Mouse (Mus musculus) testis, adult 10 weeks (tissue): ENCODE data around the gene Cyp2d22. TPM values are rescaled to one million over a fixed set of nuclear protein-coding genes. Genes with fewer than 3 reads are reported as not detected.

Source experiments
- polyA plus RNA-seq: library from polyadenylated mRNA; stranded (reverse); fragments of 350-450 nt; fragmentation: Illumina TruSeq; extraction: RNeasy Lipid Tissue Mini Kit (QIAGEN cat#74804); gene quantifications from one replicate; pipeline ENCODE4 v1.2.3, GENCODE M21; 2014; ENCODE audit warnings: low read depth, low replicate concordance

The Cyp2d22 gene
- 2.9 TPM for polyA plus RNA-seq

GRCm38 (mm10) chr15:82379871-82380713 is at the start of gene Cyp2d22:
Gene Cyp2d22 (minus strand): TSS chr15:82380260.

GRCm38 (mm10) chr15:82406981-82407380 is 26.9 kb upstream of the Cyp2d22 start, which contains the start of gene Cyp2d10:
Gene Cyp2d10 (minus strand): TSS chr15:82407195.

GRCm38 (mm10) chr15:82393922-82394321 is 13.9 kb upstream of the Cyp2d22 start, which contains the start of gene Cyp2d11:
Gene Cyp2d11 (minus strand): TSS chr15:82394022.

GRCm38 (mm10) chr15:82354126-82354945 is 25.7 kb downstream of the Cyp2d22 start, which contains the start of gene Ndufa6:
Gene Ndufa6 (minus strand): TSS chr15:82354322.

DNA sequence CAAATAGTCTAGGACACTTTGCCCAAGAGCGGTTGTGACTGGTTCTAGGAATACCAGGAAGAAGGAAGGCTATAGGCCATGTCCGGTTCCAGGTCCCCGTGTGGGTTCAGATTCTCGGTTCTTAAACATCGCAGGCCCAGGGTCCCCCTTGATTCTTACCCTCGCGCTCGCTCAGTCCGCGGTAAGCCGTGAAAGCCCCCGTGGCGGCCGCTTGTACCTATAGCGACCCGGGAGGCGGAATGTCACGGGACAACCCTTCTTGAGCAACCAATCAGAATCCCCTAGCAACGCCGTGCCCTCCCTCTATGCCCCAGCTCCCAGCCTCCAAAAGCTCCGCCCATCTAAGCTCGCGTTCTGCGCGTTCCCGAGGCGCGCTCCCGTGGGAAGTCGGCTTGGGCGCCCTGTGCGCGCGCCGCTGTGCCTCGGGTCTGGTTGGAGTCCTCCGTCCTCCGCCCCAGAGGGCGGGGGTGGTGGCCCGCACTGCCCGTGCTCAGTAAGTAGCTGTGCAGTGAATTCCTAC is 41.4 kb downstream of the Cyp2d22 start, which contains the start of the genes Naga, Pheta2 and Smdt1:
Gene Naga, minus strand, starts transcription at position 333 of the 520 bp plus-strand sequence.
Gene Pheta2, plus strand, starts transcription at position 350 of the 520 bp plus-strand sequence.
Gene Smdt1, plus strand, starts transcription at position 367 of the 520 bp plus-strand sequence.

Other genes starting within 250 kb of the Cyp2d22 start
- 6.5 TPM for gene Srebf2, start 233.1 kb downstream of the Cyp2d22 start, polyA plus RNA-seq
- not detected for gene Shisa8, start 167.4 kb downstream of the Cyp2d22 start, polyA plus RNA-seq
- gene Tnfrsf13c, start 155.9 kb downstream of the Cyp2d22 start, polyA plus RNA-seq: 2.2 TPM
- 1.5 TPM for gene Cenpm, start 135.5 kb downstream of the Cyp2d22 start, polyA plus RNA-seq
- gene 1500009C09Rik, start 127.9 kb downstream of the Cyp2d22 start, polyA plus RNA-seq: 0.71 TPM
- gene Sept3, start 105.4 kb downstream of the Cyp2d22 start, polyA plus RNA-seq: 13.0 TPM
- 51.6 TPM for gene Wbp2nl, start 81.3 kb downstream of the Cyp2d22 start, polyA plus RNA-seq
- 7.1 TPM for gene Naga, start 41.3 kb downstream of the Cyp2d22 start, polyA plus RNA-seq
- 2.2 TPM for gene Pheta2, start 41.3 kb downstream of the Cyp2d22 start, polyA plus RNA-seq
- 20.1 TPM for gene Smdt1, start 41.3 kb downstream of the Cyp2d22 start, polyA plus RNA-seq
- 172 TPM for gene Ndufa6, start 25.9 kb downstream of the Cyp2d22 start, polyA plus RNA-seq
- gene Cyp2d11, start 13.8 kb upstream of the Cyp2d22 start, polyA plus RNA-seq: not detected
- gene Cyp2d10, start 26.9 kb upstream of the Cyp2d22 start, polyA plus RNA-seq: not detected
- not detected for gene Cyp2d9, start 53.2 kb upstream of the Cyp2d22 start, polyA plus RNA-seq
- not detected for gene Cyp2d12, start 174.8 kb upstream of the Cyp2d22 start, polyA plus RNA-seq
- gene Cyp2d34, start 240.7 kb upstream of the Cyp2d22 start, polyA plus RNA-seq: not detected